Mouse (Mus musculus) lung, adult 2 months (tissue): ENCODE data around the gene Vwa3a.

Experiments used
- CTCF ChIP-seq: fragments of 200-500 bp; IDR thresholded peaks from 2 replicates; pipeline ENCODE4 v1.5.1; 2011; ENCODE audit warnings: mild to moderate bottlenecking, low read length, control low read depth; ENCODE audit not compliant: insufficient read depth
- POLR2A ChIP-seq: fragments of 200-500 bp; IDR thresholded peaks from 2 replicates; pipeline ENCODE4 v1.6.1; 2011; ENCODE audit warnings: low read depth, mild to moderate bottlenecking, control low read depth, low read length, borderline replicate concordance; ENCODE audit errors: extremely low read depth

- no peak for TF ChIP-seq POLR2A
- no peak for TF ChIP-seq CTCF
Observed at GRCm38 (mm10) chr7:120713225-120713624, 25.9 kb upstream of the Vwa3a start.
